Comparison of ENCODE assay signal across 9 mouse cellular contexts in the genomic region with DNA sequence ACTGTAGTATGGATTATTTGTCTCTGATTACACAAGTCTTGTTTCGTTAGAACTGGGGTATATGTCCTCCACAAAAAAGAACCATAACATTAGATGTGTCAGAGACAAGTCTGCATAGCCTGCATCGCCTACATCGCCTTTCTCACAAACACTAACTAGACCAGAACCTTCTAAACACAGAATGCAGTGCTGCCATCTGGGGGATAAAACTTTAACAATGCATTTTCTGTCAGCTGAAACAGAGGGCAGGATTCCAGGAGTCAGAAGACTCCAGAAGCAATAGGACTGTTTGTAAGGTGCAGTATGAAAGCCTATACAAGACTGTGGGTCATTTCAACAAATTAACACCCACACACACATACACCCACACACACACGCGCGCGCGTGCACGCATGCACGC.
DNase-seq lines count a peak whose midpoint lies in the region; ATAC-seq and TF ChIP-seq lines count a peak whose summit lies in the region.
"Had no signal": no experiment of that assay in that cellular context is flagged by ENCODE, and none has a peak within 500 bp of the region (broad histone marks: within the 10 kb centered on the region; RNA-seq: fewer than 3 reads in every experiment).

No protein-coding gene starts in this region.

- TF ChIP-seq RAD21 in MEL (IDR thresholded peaks at IDR 0.05; ENCODE audit: low read depth, low read length), result no peak

- H3K27me3 ChIP-seq in MEL (ENCODE audit: control insufficient read depth in 1 of 2, insufficient read depth in 2 of 2, low read length in 2 of 2), result no peaks in the 10 kb centered on the region
- no peaks in the 10 kb centered on the region for H3K27me3 ChIP-seq in midbrain, embryonic 14.5 days (ENCODE audit: control insufficient read depth, insufficient read depth, low read length)
- H3K27me3 ChIP-seq: heart, embryonic 13.5 days had no signal

- H3K4me3 ChIP-seq in MEL (ENCODE audit: control insufficient read depth in 1 of 2, insufficient read depth in 1 of 2, low read depth in 2 of 2, low read length in 2 of 2), result no peak overlapping the region
- H3K4me3 ChIP-seq in midbrain, embryonic 14.5 days (replicated peaks; ENCODE audit: low read depth, low read length), result no peak overlapping the region
- H3K4me3 ChIP-seq: heart, embryonic 13.5 days had no signal

- no peaks in the 10 kb centered on the region for H3K79me2 ChIP-seq in MEL (ENCODE audit: control insufficient read depth, insufficient read depth, low read length, poor library complexity)

- DNase-seq in heart, adult 8-10 months (ENCODE audit: low spot score), result peak; percentile 3
- DNase-seq in heart, adult 9 months (ENCODE audit: low spot score in 2 of 2), result no peak
- no peak for DNase-seq in MEL (ENCODE audit: low read depth, low spot score)
- peak; percentile 44 to 72 for DNase-seq in cerebellum, postnatal 36 days
- peak; percentile 35 for DNase-seq in kidney, postnatal 10 days
- peak; percentile 86 for DNase-seq in midbrain, embryonic 14.5 days
- no peak for DNase-seq in c-Kit-positive CD71-positive TER-119-positive erythroid progenitor cells, embryonic 14.5 days (ENCODE audit: low spot score)
- no peak for DNase-seq in spleen, postnatal 14 days (ENCODE audit: low spot score in 2 of 2)

- H3K4me2 ChIP-seq in midbrain, embryonic 14.5 days (ENCODE audit: low read length), result no peak overlapping the region
- H3K4me2 ChIP-seq: heart, embryonic 13.5 days had no signal

- TF ChIP-seq EP300 in MEL (IDR thresholded peaks at IDR 0.05; ENCODE audit: low read depth in 1 of 2, low read length in 2 of 2), result no peak

- no peaks in the 10 kb centered on the region for H3K36me3 ChIP-seq in MEL (ENCODE audit: control insufficient read depth in 1 of 2, insufficient read depth in 2 of 2, low read length in 2 of 2)
- H3K36me3 ChIP-seq in midbrain, embryonic 14.5 days (ENCODE audit: control insufficient read depth, insufficient read depth, low read length), result no peaks in the 10 kb centered on the region
- H3K36me3 ChIP-seq: heart, embryonic 13.5 days had no signal

- ATAC-seq in midbrain, embryonic 14.5 days (ENCODE audit: low FRiP score, low TSS enrichment), result peak; percentile 34; the same call in 1 of the 2 replicates

- no peak for TF ChIP-seq CTCF in MEL (IDR thresholded peaks at IDR 0.05 in 2 of 3, conservative IDR thresholded peaks at IDR 0.05 in 1 of 3; ENCODE audit: control insufficient read depth in 1 of 3, insufficient read depth in 1 of 3, low read depth in 2 of 3, low read length in 3 of 3, poor library complexity in 1 of 3, severe bottlenecking in 1 of 3)

- 81% methylated on average over 10 of the region's 10 CpGs for WGBS in midbrain, embryonic 14.5 days

- TF ChIP-seq POLR2A in MEL (IDR thresholded peaks at IDR 0.05; ENCODE audit: control insufficient read depth in 1 of 2, insufficient read depth in 1 of 2, low read depth in 1 of 2, low read length in 2 of 2, poor library complexity in 1 of 2), result no peak

- no peak overlapping the region for H3K27ac ChIP-seq in MEL (ENCODE audit: control insufficient read depth, low read depth, low read length)
- no peak overlapping the region for H3K27ac ChIP-seq in midbrain, embryonic 14.5 days (replicated peaks; ENCODE audit: low read depth, low read length)
- H3K27ac ChIP-seq: heart, embryonic 13.5 days had no signal

- no peaks in the 10 kb centered on the region for H3K4me1 ChIP-seq in MEL (ENCODE audit: control insufficient read depth in 1 of 2, insufficient read depth in 2 of 2, low read length in 2 of 2)
- no peaks in the 10 kb centered on the region for H3K4me1 ChIP-seq in midbrain, embryonic 14.5 days (ENCODE audit: control insufficient read depth, insufficient read depth, low read length)
- H3K4me1 ChIP-seq: heart, embryonic 13.5 days had no signal

- H3K9ac ChIP-seq in MEL (ENCODE audit: control insufficient read depth, low read depth, low read length, poor library complexity, severe bottlenecking), result no peak overlapping the region
- H3K9ac ChIP-seq in midbrain, embryonic 14.5 days (replicated peaks; ENCODE audit: low read length), result no peak overlapping the region
- H3K9ac ChIP-seq: heart, embryonic 13.5 days had no signal

- no peaks in the 10 kb centered on the region for H3K9me3 ChIP-seq in MEL (replicated peaks; ENCODE audit: insufficient read depth, low read length)
- no peaks in the 10 kb centered on the region for H3K9me3 ChIP-seq in midbrain, embryonic 14.5 days (ENCODE audit: control insufficient read depth, low read length)
- H3K9me3 ChIP-seq: heart, embryonic 13.5 days had no signal

TF ChIP-seq in MEL, 35 proteins besides CTCF, POLR2A, EP300 and RAD21:
- no peak for TF ChIP-seq MYB (IDR thresholded peaks at IDR 0.05; ENCODE audit: low read depth, low read length)
- peak; percentile 12; the same call in 1 of the 2 replicates for TF ChIP-seq SMC3 (IDR thresholded peaks at IDR 0.05; ENCODE audit: low read depth, low read length)

Comparison
In these comparisons a context has a peak if more than half of its experiments do, and no peak if none do; other contexts are left out.
1. DNase-seq: peak in heart, adult 8-10 months (single experiment), cerebellum, postnatal 36 days (2 of 2), kidney, postnatal 10 days (single experiment) and midbrain, embryonic 14.5 days (single experiment); none in heart, adult 9 months (0 of 2), MEL (single experiment), c-Kit-positive CD71-positive TER-119-positive erythroid progenitor cells, embryonic 14.5 days (single experiment) and spleen, postnatal 14 days (0 of 2).